Mouse (Mus musculus) adrenal gland, postnatal 14 days (tissue): ENCODE measurements around the gene E030025P04Rik. TPM values are rescaled to one million over a fixed set of nuclear protein-coding genes. Genes with fewer than 3 reads are reported as not detected.

Experiments used
- DNase-seq: peaks from one replicate; pipeline ENCODE4 v3.0.0; 2021; ENCODE audit warnings: mixed read lengths
- total RNA-seq: library from RNA; stranded (reverse); gene quantifications from 2 replicates; pipeline ENCODE4 v1.2.3, GENCODE M21; 2021

Gene E030025P04Rik
- total RNA-seq, 1 experiment from 2014 or later: not detected

- no peak for DNase-seq
These were observed 41.5 kb downstream of the E030025P04Rik start for GRCm38 (mm10) chr11:109102646-109103045.

GRCm38 (mm10) chr11:109100266-109100665 is 43.9 kb downstream of the E030025P04Rik start:
- no peak for DNase-seq

GRCm38 (mm10) chr11:109091821-109092220 is 52.3 kb downstream of the E030025P04Rik start:
- no peak for DNase-seq

Other genes starting within 250 kb of the E030025P04Rik start
- gene Axin2, start 224.0 kb downstream of the E030025P04Rik start, total RNA-seq: 31.7 and 43.0 TPM in 2 replicates
- gene Rgs9, start 153.8 kb upstream of the E030025P04Rik start, total RNA-seq: 4.5 and 7.4 TPM in 2 replicates
- 61.7 and 65.3 TPM in 2 replicates for gene Gna13, start 218.5 kb upstream of the E030025P04Rik start, total RNA-seq